Mouse (Mus musculus) stomach, postnatal 0 days (tissue): Measurements from ENCODE around the gene Elovl6. TPM values are rescaled to one million over a fixed set of nuclear protein-coding genes. Genes with fewer than 3 reads are reported as not detected.

Experiments
- ATAC-seq: fragments of 200-750 bp; cut with Nextera tagmentation; 2 replicates; pipeline ENCODE4 v1.8.0; 2017; ENCODE audit not compliant: low FRiP score, low TSS enrichment
- DNase-seq: peaks from one replicate; pipeline ENCODE4 v3.0.0-alpha.2; 2016; ENCODE audit warnings: low spot score
- H3K27ac ChIP-seq: fragments of 300-500 bp; sonication (generic); replicated peaks from 2 replicates; pipeline ENCODE4 v1.5.1; 2014; ENCODE audit warnings: mild to moderate bottlenecking, control low read depth
- H3K27me3 ChIP-seq: fragments of 300-500 bp; sonication (generic); 2 replicates; pipeline ENCODE4 v1.6.1; 2014; ENCODE audit warnings: low read length; ENCODE audit not compliant: control insufficient read depth, insufficient read depth
- H3K36me3 ChIP-seq: fragments of 300-500 bp; sonication (generic); 2 replicates; pipeline ENCODE4 v1.6.1; 2014; ENCODE audit warnings: low read length, mixed read lengths; ENCODE audit not compliant: control insufficient read depth, insufficient read depth
- H3K4me1 ChIP-seq: fragments of 300-500 bp; sonication (generic); replicated peaks from 2 replicates; pipeline ENCODE4 v1.6.1; 2014; ENCODE audit warnings: antibody characterized with exemption; ENCODE audit not compliant: control insufficient read depth, insufficient read depth
- H3K4me2 ChIP-seq: fragments of 300-500 bp; sonication (generic); replicated peaks from 2 replicates; pipeline ENCODE4 v1.6.1; 2014; ENCODE audit warnings: low read depth, mild to moderate bottlenecking, control low read depth, moderate library complexity
- H3K4me3 ChIP-seq: fragments of 300-500 bp; sonication (generic); 2 replicates; pipeline ENCODE4 v1.5.1; 2014; ENCODE audit warnings: low read depth, low read length, control low read depth
- H3K9ac ChIP-seq: fragments of 300-500 bp; sonication (generic); 2 replicates; pipeline ENCODE4 v1.6.1; 2014; ENCODE audit warnings: mild to moderate bottlenecking, low read length, control low read depth, mixed read lengths
- H3K9me3 ChIP-seq: fragments of 300-500 bp; sonication (generic); 2 replicates; pipeline ENCODE4 v1.6.1; 2016; ENCODE audit warnings: low read length; ENCODE audit not compliant: control insufficient read depth
- CTCF ChIP-seq: IDR thresholded peaks from 2 replicates; pipeline ENCODE4 v1.5.1; 2016; ENCODE audit warnings: antibody characterized with exemption, low read depth, mild to moderate bottlenecking, moderate library complexity
- EP300 ChIP-seq: optimal IDR thresholded peaks from 2 replicates; pipeline ENCODE3; 2016; ENCODE audit warnings: antibody characterized with exemption
- WGBS: fragments of 180-500 bp; shearing (Covaris S2); extraction: QIAGEN DNeasy Blood & Tissue Kit; methylation state at CpG from one replicate; pipeline ENCODE4 v1.1.7; 2014; 5-methylcytosine and 5-hydroxymethylcytosine counted together
- microRNA-seq: library from miRNA; unstranded; fragments of <30 nt; microRNA quantifications from one replicate; pipeline ENCODE4, GENCODE M21; 2016
- polyA plus RNA-seq: library from polyadenylated mRNA; unstranded; fragments of >200 nt; fragmentation: Nextera tagmentation; extraction: Ambion mirVana; gene quantifications from 2 replicates; pipeline ENCODE4 v1.2.1, GENCODE M21; 2015

The Elovl6 gene
- polyA plus RNA-seq, 1 experiment from 2014 or later, result 34.2 TPM

GRCm38 (mm10) chr3:129683060-129683679 lies 151.0 kb downstream of the Elovl6 start:
- DNase-seq (no peak), ATAC-seq (no peak)
- Histone ChIP-seq H3K27ac (no peak overlapping the region), H3K27me3 (no peaks in the 10 kb centered on the region), H3K9me3 (no peaks in the 10 kb centered on the region), H3K4me2 (no peak overlapping the region), H3K9ac (no peak overlapping the region), H3K4me3 (no peak overlapping the region), H3K4me1 (no peaks in the 10 kb centered on the region), H3K36me3 (no peaks in the 10 kb centered on the region)
- TF ChIP-seq EP300, result no peak
- TF ChIP-seq CTCF, result peak; percentile 58
- 92% methylated on average over 10 of the region's 10 CpGs for WGBS

DNA sequence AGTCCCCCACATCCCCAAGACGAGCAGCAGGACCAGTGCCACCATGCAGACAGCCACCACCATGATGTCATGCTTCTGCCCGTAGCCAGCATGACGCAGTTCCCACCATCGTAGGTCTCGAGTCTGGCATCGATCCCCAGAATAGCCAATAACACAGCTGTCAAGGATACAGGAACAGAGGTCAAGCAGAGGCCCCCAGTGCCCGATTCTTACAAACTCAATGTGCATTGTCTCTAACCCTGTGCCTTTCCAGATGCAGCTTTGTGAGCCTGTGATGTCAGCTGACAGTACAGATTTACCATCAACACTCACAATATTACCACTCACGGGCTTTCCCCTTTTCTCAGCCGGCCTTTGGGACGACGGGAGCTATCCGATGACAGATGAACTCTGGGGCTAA lies 154.0 kb downstream of the Elovl6 start:
- no peak overlapping the region for H3K9ac ChIP-seq
- DNase-seq, result no peak
- ATAC-seq, result no peak
- TF ChIP-seq CTCF (no peak), EP300 (no peak)
- no peaks in the 10 kb centered on the region for H3K4me1 ChIP-seq
- H3K4me2 ChIP-seq, result no peak overlapping the region
- H3K27ac ChIP-seq, result no peak overlapping the region
- H3K9me3 ChIP-seq, result no peaks in the 10 kb centered on the region
- 82% methylated on average over 12 of the region's 12 CpGs for WGBS
- H3K27me3 ChIP-seq, result no peaks in the 10 kb centered on the region
- no peaks in the 10 kb centered on the region for H3K36me3 ChIP-seq
- H3K4me3 ChIP-seq, result no peak overlapping the region

- H3K9ac ChIP-seq, result no peak overlapping the region
- no peak overlapping the region for H3K4me2 ChIP-seq
- H3K27me3 ChIP-seq, result no peaks in the 10 kb centered on the region
- peak; percentile 44 for DNase-seq
- WGBS, result 56% methylated on average over 8 of the region's 8 CpGs
- H3K36me3 ChIP-seq, result no peaks in the 10 kb centered on the region
- H3K27ac ChIP-seq, result no peak overlapping the region
- H3K9me3 ChIP-seq, result no peaks in the 10 kb centered on the region
- no peak for ATAC-seq
- no peak overlapping the region for H3K4me3 ChIP-seq
- H3K4me1 ChIP-seq, result no peaks in the 10 kb centered on the region
- no peak for TF ChIP-seq EP300
- peak; percentile 87 for TF ChIP-seq CTCF
Measured at GRCm38 (mm10) chr3:129686698-129687333, 154.7 kb downstream of the Elovl6 start.

DNA sequence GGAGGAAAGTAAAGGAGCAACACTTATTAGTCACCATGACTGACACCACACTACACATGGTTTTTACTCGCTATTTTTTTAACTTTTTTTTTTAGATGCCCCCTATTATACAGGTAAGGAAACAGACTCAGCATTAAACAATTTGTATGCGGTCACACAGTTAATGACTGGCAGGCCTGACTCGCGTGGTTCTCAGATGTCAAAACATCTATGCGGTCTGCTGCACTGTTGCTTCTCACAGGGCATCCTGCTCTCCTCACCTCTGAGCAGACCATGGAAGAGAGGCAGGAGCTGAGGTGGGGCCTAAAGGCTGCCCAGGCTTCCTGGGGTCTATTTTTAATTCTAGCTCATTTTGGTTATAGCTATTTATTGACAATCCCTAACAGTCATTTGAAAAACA lies 155.3 kb downstream of the Elovl6 start:
- H3K27me3 ChIP-seq, result no peaks in the 10 kb centered on the region
- H3K4me2 ChIP-seq, result no peak overlapping the region
- H3K4me1 ChIP-seq, result no peaks in the 10 kb centered on the region
- H3K27ac ChIP-seq, result no peak overlapping the region
- WGBS, result 71% methylated on average over 5 of the region's 5 CpGs
- no peaks in the 10 kb centered on the region for H3K9me3 ChIP-seq
- H3K36me3 ChIP-seq, result no peaks in the 10 kb centered on the region
- no peak for TF ChIP-seq CTCF
- no peak for TF ChIP-seq EP300
- H3K9ac ChIP-seq, result no peak overlapping the region
- ATAC-seq, result no peak
- no peak for DNase-seq
- H3K4me3 ChIP-seq, result no peak overlapping the region

Small RNAs within 50 kb of the gene (microRNA-seq; reads per million reads assigned to microRNA genes)
- not detected for gene Gm24515

Other genes with a start within 250 kb of the Elovl6 start
- gene Enpep, start 199.6 kb upstream of the Elovl6 start, polyA plus RNA-seq, result 6.3 and 9.3 TPM in 2 replicates
- 0.52 and 1.3 TPM in 2 replicates for gene Egf, start 223.0 kb downstream of the Elovl6 start, polyA plus RNA-seq